Mouse (Mus musculus) brain, embryonic 14.5 days (tissue): ENCODE results near the gene Cyb561a3.

Experiments used
- CTCF ChIP-seq: fragments of 200-500 bp; IDR thresholded peaks from 2 replicates; pipeline ENCODE4 v1.5.1; 2012; ENCODE audit warnings: inconsistent platforms, mild to moderate bottlenecking, moderate library complexity, borderline replicate concordance; ENCODE audit not compliant: insufficient read depth, insufficient read length; ENCODE audit errors: extremely low read depth
- POLR2A ChIP-seq: fragments of 200-500 bp; IDR thresholded peaks from 2 replicates; pipeline ENCODE4 v1.6.1; 2012; ENCODE audit warnings: mild to moderate bottlenecking, inconsistent platforms, borderline replicate concordance; ENCODE audit not compliant: poor library complexity, insufficient read depth, insufficient read length, severe bottlenecking; ENCODE audit errors: extremely low read depth

GRCm38 (mm10) chr19:10580102-10580501 lies 3.1 kb downstream of the Cyb561a3 start:
- TF ChIP-seq CTCF (no peak), POLR2A (no peak)
